Mouse (Mus musculus) intestine, embryonic 14.5 days (tissue): ENCODE measurements around the gene Col4a1. TPM values are rescaled to one million over a fixed set of nuclear protein-coding genes. Genes with fewer than 3 reads are reported as not detected.
A peak's percentile ranks its signal among the peaks of the same experiment; 100 is the strongest.

Source experiments
- ATAC-seq: fragments of 200-750 bp; cut with Nextera tagmentation; replicated peaks from 2 replicates; pipeline ENCODE4 v1.8.0; 2017; ENCODE audit warnings: low read depth, moderate number of reproducible peaks, moderate TSS enrichment, moderate library complexity; ENCODE audit not compliant: low FRiP score, low TSS enrichment
- DNase-seq: peaks from one replicate; pipeline ENCODE4 v3.0.0-alpha.2; 2018; ENCODE audit warnings: low spot score
- H3K27ac ChIP-seq: fragments of 300-500 bp; sonication (generic); 2 replicates; pipeline ENCODE4 v1.5.1; 2014; ENCODE audit warnings: low read depth, mild to moderate bottlenecking, control low read depth
- H3K27me3 ChIP-seq: fragments of 300-500 bp; sonication (generic); replicated peaks from 2 replicates; pipeline ENCODE4 v1.6.1; 2014; ENCODE audit warnings: low read length, control low read depth; ENCODE audit not compliant: control insufficient read depth, insufficient read depth
- H3K36me3 ChIP-seq: fragments of 300-500 bp; sonication (generic); 2 replicates; pipeline ENCODE4 v1.6.1; 2014; ENCODE audit warnings: low read length, control low read depth; ENCODE audit not compliant: control insufficient read depth, insufficient read depth
- H3K4me1 ChIP-seq: fragments of 300-500 bp; sonication (generic); replicated peaks from 2 replicates; pipeline ENCODE4 v1.6.1; 2014; ENCODE audit warnings: low read length, control low read depth, mixed read lengths; ENCODE audit not compliant: control insufficient read depth, insufficient read depth
- H3K4me2 ChIP-seq: fragments of 300-500 bp; sonication (generic); 2 replicates; pipeline ENCODE4 v1.6.1; 2014; ENCODE audit warnings: low read length
- H3K4me3 ChIP-seq: fragments of 300-500 bp; sonication (generic); 2 replicates; pipeline ENCODE4 v1.5.1; 2014; ENCODE audit warnings: low read depth, low read length, control low read depth, mixed read lengths
- H3K9ac ChIP-seq: fragments of 300-500 bp; sonication (generic); 2 replicates; pipeline ENCODE4 v1.6.1; 2014; ENCODE audit warnings: mild to moderate bottlenecking, low read length
- H3K9me3 ChIP-seq: fragments of 300-500 bp; sonication (generic); 2 replicates; pipeline ENCODE4 v1.6.1; 2016; ENCODE audit warnings: low read length, control low read depth; ENCODE audit not compliant: control insufficient read depth
- WGBS: fragments of 180-500 bp; shearing (Covaris S2); extraction: QIAGEN DNeasy Blood & Tissue Kit; methylation state at CpG from one replicate; pipeline ENCODE4 v1.1.7; 2014; 5-methylcytosine and 5-hydroxymethylcytosine counted together
- polyA plus RNA-seq: library from polyadenylated mRNA; unstranded; fragments of >200 nt; fragmentation: Nextera tagmentation; extraction: Ambion mirVana; gene quantifications from 2 replicates; pipeline ENCODE4 v1.2.1, GENCODE M21; 2014

Gene Col4a1
- polyA plus RNA-seq, 1 experiment from 2014 or later = 228 TPM

- Histone ChIP-seq H3K36me3 (peaks cover 77% of the 10 kb centered on the region), H3K4me2 (no peak overlapping the region), H3K4me1 (no peaks in the 10 kb centered on the region), H3K27me3 (no peaks in the 10 kb centered on the region), H3K27ac (peak overlapping the region; percentile 17; the same call in 1 of the 2 replicates), H3K9ac (no peak overlapping the region), H3K9me3 (no peaks in the 10 kb centered on the region), H3K4me3 (no peak overlapping the region)
- ATAC-seq (no peak), DNase-seq (no peak)
- WGBS = 38% methylated on average over 10 of the region's 10 CpGs
These were observed 78.3 kb downstream of the Col4a1 start for GRCm38 (mm10) chr8:11234151-11234878.

- H3K27ac ChIP-seq = no peak overlapping the region
- ATAC-seq = no peak
- H3K4me3 ChIP-seq = no peak overlapping the region
- no peak for DNase-seq
- no peak overlapping the region for H3K4me2 ChIP-seq
- no peaks in the 10 kb centered on the region for H3K4me1 ChIP-seq
- H3K9me3 ChIP-seq = no peaks in the 10 kb centered on the region
- 57% methylated on average over 4 of the region's 4 CpGs for WGBS
- peaks cover 75% of the 10 kb centered on the region for H3K36me3 ChIP-seq
- no peaks in the 10 kb centered on the region for H3K27me3 ChIP-seq
- H3K9ac ChIP-seq = no peak overlapping the region
These were observed 79.6 kb downstream of the Col4a1 start for GRCm38 (mm10) chr8:11233009-11233408.

- WGBS = 63% methylated on average over 4 of the region's 4 CpGs
- H3K4me1 ChIP-seq = no peaks in the 10 kb centered on the region
- no peak overlapping the region for H3K4me3 ChIP-seq
- no peak for ATAC-seq
- DNase-seq = no peak
- H3K9ac ChIP-seq = no peak overlapping the region
- H3K36me3 ChIP-seq = peaks cover 67% of the 10 kb centered on the region
- no peak overlapping the region for H3K4me2 ChIP-seq
- H3K27ac ChIP-seq = no peak overlapping the region
- no peaks in the 10 kb centered on the region for H3K27me3 ChIP-seq
- no peaks in the 10 kb centered on the region for H3K9me3 ChIP-seq
These were observed 82.3 kb downstream of the Col4a1 start for GRCm38 (mm10) chr8:11230277-11230676.

DNA sequence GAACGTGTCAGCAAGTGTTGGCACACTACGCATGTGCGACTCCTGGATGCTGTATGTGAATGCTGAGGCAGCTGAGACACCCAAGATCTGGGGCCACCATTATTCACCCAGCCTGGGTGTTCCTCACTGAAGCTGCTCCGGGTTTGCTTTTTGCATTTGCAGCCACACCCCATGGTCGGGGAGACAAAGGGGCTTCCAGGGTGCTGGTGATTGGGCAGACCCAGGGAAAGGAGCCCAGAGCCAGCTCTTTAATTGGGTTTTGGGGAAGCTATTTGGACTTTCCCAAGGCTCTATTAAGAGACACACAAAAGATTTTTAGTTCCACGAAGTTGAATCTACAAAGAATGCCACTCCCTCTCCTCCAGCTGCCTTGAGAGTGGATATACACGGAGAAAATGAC lies 85.2 kb downstream of the Col4a1 start:
- 62% methylated on average over 7 of the region's 7 CpGs for WGBS
- DNase-seq (no peak), ATAC-seq (no peak)
- H3K9ac ChIP-seq = no peak overlapping the region
- peaks cover 69% of the 10 kb centered on the region for H3K36me3 ChIP-seq
- no peaks in the 10 kb centered on the region for H3K4me1 ChIP-seq
- H3K27ac ChIP-seq = no peak overlapping the region
- no peak overlapping the region for H3K4me2 ChIP-seq
- no peak overlapping the region for H3K4me3 ChIP-seq
- H3K9me3 ChIP-seq = no peaks in the 10 kb centered on the region
- no peaks in the 10 kb centered on the region for H3K27me3 ChIP-seq

DNA sequence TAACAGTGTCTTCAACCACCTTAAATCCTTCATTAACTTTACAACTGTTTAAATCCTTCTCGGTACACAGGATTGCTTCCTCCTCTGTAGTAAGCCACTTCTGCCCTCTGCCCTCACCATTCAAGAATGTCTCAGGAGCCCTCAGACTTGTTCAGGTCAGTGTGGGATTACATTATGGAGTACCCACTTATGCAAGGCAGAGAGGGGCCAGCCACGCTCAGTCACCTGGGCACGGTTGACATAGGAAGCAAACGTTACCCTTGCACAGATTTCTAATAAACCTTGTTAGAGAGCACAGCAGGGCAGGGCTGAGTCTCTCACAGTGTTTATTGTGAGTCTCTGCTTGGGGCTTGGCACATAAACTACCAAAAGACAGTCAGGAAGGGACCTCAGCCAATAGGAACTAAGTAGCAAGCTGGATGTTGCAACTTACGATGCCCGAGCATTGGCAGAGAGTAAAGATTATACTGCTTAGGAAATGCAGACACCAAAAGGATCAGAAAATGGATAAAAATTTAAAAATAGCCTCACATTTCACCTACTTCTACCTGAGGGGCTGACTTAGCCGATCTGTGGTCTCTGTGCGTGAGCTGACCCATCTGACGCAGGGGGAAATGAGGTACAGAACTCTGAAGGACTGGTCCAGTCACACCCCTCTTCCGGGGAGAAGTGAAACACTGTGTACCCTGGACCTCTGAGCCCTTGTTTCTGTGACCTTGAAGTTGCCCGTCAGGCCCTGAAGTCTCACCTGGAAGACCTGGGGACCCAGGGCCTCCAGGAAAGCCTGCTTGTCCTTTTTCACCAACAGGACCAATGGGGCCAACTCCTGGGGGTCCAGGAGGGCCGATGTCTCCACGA lies 86.8 kb downstream of the Col4a1 start:
- no peak for ATAC-seq
- Histone ChIP-seq H3K27ac (no peak overlapping the region), H3K27me3 (no peaks in the 10 kb centered on the region), H3K36me3 (peaks cover 70% of the 10 kb centered on the region), H3K4me3 (no peak overlapping the region), H3K9me3 (no peaks in the 10 kb centered on the region), H3K4me1 (no peaks in the 10 kb centered on the region), H3K9ac (no peak overlapping the region), H3K4me2 (no peak overlapping the region)
- 84% methylated on average over 13 of the region's 13 CpGs for WGBS
- DNase-seq = no peak

DNA sequence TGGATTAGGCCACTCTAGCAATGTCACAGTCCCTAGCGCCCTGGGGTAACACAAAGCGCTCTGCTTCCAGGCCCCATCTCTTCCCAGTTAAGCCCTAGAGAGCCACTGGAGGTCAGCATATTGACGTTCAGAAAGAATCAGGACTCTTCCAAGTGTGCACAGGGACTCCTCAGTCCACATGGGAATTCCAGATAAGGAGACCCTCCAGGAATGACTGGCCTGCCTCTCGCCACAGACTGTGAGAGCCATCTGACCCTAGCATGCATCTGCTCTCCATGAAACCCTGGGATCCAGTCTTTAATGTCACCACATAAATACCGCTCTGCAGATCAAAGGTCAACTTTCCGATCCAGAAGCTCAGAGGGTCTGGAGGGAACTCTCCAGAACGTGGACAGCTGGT lies 88.4 kb downstream of the Col4a1 start:
- H3K4me3 ChIP-seq = no peak overlapping the region
- H3K27ac ChIP-seq = no peak overlapping the region
- H3K27me3 ChIP-seq = no peaks in the 10 kb centered on the region
- H3K4me1 ChIP-seq = peaks cover 8% of the 10 kb centered on the region; the same call in 1 of the 2 replicates
- DNase-seq (no peak), ATAC-seq (no peak)
- H3K9ac ChIP-seq = no peak overlapping the region
- no peaks in the 10 kb centered on the region for H3K9me3 ChIP-seq
- peaks cover 82% of the 10 kb centered on the region for H3K36me3 ChIP-seq
- no peak overlapping the region for H3K4me2 ChIP-seq
- 63% methylated on average over 7 of the region's 7 CpGs for WGBS

- Histone ChIP-seq H3K4me1 (peaks cover 12% of the 10 kb centered on the region), H3K27ac (no peak overlapping the region), H3K9ac (no peak overlapping the region), H3K4me3 (no peak overlapping the region), H3K36me3 (peaks cover 90% of the 10 kb centered on the region), H3K27me3 (no peaks in the 10 kb centered on the region), H3K4me2 (no peak overlapping the region), H3K9me3 (no peaks in the 10 kb centered on the region)
- DNase-seq = no peak
- no peak for ATAC-seq
- WGBS = 85% methylated on average over 5 of the region's 5 CpGs
These were observed 91.3 kb downstream of the Col4a1 start for GRCm38 (mm10) chr8:11221353-11221752.

DNA sequence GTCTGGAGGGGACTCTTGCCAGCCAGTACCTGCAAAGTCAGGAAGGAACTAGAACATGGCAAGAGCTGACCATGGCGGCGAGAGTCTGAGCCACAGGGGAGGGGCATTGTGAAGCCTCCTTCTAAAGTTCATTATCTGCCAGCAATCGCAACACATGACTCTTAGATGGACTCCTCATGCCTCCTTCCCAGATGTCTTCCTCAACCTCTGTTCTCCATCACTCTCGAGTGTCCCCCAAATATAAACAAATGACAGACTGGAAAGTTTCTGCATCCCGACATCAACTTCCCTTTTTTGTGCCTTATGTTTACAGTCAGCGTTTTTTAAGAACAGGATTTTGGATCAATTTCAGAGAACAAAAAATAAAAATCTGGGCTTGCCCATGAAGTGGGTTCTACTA lies 93.3 kb downstream of the Col4a1 start:
- WGBS = 39% methylated on average over 6 of the region's 6 CpGs
- Histone ChIP-seq H3K9me3 (no peaks in the 10 kb centered on the region), H3K27me3 (no peaks in the 10 kb centered on the region), H3K4me1 (peaks cover 12% of the 10 kb centered on the region), H3K27ac (no peak overlapping the region), H3K4me3 (no peak overlapping the region), H3K9ac (no peak overlapping the region), H3K36me3 (peaks cover 92% of the 10 kb centered on the region), H3K4me2 (no peak overlapping the region)
- DNase-seq (no peak), ATAC-seq (no peak)
